Mouse (Mus musculus) T-helper 2 cell (primary cell): ENCODE results near the gene Il1r2.

ENCODE experiments used
- in situ Hi-C: fragments of 300-600 bp; cut with MboI, MseI; formaldehyde crosslinking; loops from one replicate; pipeline ENCODE4 v1.15.1; 2025; ENCODE audit warnings: high pct_unique_total_duplicates

The Il1r2 gene

GRCm38 (mm10) chr1:40059122-40059774 lies 14.6 kb upstream of the Il1r2 start:
- in situ Hi-C loops = no loop called here

- in situ Hi-C loops = loop anchor here (5.0 kb wide), 1 partner anchor 49 kb away; no protein-coding TSS in a partner anchor
These were observed 12.5 kb upstream of the Il1r2 start for GRCm38 (mm10) chr1:40061359-40061758.

GRCm38 (mm10) chr1:40063409-40063808 lies 10.5 kb upstream of the Il1r2 start:
- in situ Hi-C loops = loop anchor here (5.0 kb wide), 1 partner anchor 51 kb away; no protein-coding TSS in a partner anchor

DNA sequence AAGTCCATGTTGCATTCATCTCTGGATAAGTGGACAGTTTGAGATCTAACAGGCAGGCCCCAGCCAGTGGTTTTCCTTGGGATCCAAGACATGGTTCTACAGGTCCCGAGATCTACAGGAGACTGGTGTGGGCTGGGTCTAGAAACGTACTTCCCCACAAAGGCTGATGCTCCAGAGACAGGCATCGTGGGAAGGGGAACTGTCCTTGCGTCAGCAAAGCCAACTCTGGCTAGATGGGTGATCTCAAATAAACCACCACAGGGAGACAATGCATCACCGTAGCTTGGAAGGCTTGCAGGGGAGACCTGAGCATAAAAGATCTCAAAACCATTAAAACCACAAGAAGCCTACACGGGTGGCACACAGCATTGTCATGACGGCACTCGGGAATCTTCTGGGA lies 9.4 kb upstream of the Il1r2 start:
- in situ Hi-C loops = loop anchor here (5.0 kb wide), 1 partner anchor 52 kb away; no protein-coding TSS in a partner anchor

- in situ Hi-C loops = loop anchor here (5.0 kb wide), 1 partner anchor 40 kb away; no protein-coding TSS in a partner anchor
These were observed 1.3 kb upstream of the Il1r2 start for GRCm38 (mm10) chr1:40072558-40072957.

- in situ Hi-C loops = no loop called here
These were observed 3.4 kb downstream of the Il1r2 start for GRCm38 (mm10) chr1:40077328-40077727.

- in situ Hi-C loops = no loop called here
These were observed 7.2 kb downstream of the Il1r2 start for GRCm38 (mm10) chr1:40081041-40081440.

DNA sequence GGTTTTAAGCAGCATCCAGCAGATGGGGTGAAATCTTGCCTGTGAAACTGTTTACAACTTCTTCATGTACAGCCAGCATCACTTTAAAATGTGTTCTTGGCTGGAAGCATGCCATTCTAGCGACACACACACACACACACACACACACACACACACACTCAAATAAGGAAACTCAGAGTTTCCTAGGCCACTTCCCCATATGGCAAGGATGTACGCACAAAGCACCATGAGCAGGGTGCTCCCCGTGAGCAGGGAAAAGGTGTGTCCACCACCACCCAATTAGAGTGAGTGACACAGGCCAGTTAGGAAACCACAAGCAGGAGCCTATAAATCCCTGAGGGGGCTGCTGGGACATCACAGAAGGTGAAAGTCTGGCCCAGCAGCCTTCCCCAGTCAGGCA lies 10.5 kb downstream of the Il1r2 start:
- in situ Hi-C loops = no loop called here

- in situ Hi-C loops = no loop called here
These were observed 11.7 kb downstream of the Il1r2 start for GRCm38 (mm10) chr1:40085403-40086182.

DNA sequence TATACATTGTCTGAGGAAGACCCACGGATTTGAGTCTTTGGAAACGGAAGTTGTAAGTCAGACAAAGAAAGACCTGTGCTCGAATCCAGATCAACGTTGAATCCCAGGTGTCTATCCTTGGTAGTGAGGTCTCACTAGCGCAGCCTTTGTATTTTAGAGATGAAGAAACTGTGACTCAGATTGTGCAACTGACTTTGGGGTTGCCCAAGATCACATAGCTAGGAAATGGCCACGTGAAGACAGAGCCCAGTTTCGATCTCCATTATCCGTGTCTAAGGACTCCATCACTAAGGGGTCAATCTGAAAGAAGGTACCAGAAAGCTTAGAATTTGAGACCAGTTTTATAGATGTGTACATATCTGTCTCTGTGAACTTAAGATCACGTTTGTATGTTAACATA lies 17.3 kb downstream of the Il1r2 start:
- in situ Hi-C loops = loop anchor here (5.0 kb wide), 1 partner anchor 69 kb away; no protein-coding TSS in a partner anchor

DNA sequence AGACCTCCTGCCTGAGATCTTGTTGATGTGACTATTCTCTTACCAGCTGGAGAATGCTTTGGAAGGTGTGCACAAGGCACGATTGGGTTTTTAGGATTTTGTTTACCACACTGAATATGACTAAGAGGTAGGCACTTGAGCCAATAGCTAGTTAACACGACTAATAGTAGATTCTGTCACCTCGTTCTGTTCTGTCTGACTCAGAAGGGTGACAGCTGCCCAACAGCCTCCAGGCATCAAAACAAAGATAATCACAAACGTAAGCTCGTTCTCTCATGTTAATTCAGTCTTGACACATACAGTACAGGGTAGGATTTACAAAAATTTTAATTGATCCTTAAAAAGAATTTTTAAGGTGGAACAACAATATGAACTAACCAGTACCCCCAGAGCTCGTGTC lies 18.7 kb downstream of the Il1r2 start:
- in situ Hi-C loops = loop anchor here (5.0 kb wide), 1 partner anchor 70 kb away; no protein-coding TSS in a partner anchor

GRCm38 (mm10) chr1:40094601-40095304 lies 20.9 kb downstream of the Il1r2 start:
- in situ Hi-C loops = loop anchor here (5.0 kb wide), 1 partner anchor 72 kb away; no protein-coding TSS in a partner anchor

- in situ Hi-C loops = no loop called here
These were observed 21.7 kb downstream of the Il1r2 start for GRCm38 (mm10) chr1:40095585-40095984.

GRCm38 (mm10) chr1:40106306-40106705 lies 32.4 kb downstream of the Il1r2 start:
- in situ Hi-C loops = loop anchor here (5.0 kb wide), 1 partner anchor 266 kb away; no protein-coding TSS in a partner anchor

DNA sequence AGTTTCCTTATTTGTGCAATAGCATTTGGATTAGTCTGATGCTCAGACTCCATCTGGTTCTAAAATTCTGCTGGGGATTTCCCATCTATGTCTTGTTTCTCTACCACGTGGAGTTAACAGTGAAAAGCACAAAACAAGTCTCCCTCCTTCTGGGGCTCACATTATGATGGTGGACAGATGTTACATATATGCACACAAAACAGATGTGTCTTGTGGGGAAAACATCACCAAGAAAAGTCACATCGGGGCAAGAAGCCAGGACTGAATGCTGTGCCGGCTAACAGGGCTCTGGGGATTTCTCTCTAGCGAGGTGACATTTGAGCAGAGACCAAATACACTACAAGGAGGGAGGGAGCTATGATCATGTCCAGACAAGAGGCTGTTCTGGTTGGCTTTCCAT lies 32.8 kb downstream of the Il1r2 start:
- in situ Hi-C loops = loop anchor here (5.0 kb wide), 1 partner anchor 266 kb away; no protein-coding TSS in a partner anchor

DNA sequence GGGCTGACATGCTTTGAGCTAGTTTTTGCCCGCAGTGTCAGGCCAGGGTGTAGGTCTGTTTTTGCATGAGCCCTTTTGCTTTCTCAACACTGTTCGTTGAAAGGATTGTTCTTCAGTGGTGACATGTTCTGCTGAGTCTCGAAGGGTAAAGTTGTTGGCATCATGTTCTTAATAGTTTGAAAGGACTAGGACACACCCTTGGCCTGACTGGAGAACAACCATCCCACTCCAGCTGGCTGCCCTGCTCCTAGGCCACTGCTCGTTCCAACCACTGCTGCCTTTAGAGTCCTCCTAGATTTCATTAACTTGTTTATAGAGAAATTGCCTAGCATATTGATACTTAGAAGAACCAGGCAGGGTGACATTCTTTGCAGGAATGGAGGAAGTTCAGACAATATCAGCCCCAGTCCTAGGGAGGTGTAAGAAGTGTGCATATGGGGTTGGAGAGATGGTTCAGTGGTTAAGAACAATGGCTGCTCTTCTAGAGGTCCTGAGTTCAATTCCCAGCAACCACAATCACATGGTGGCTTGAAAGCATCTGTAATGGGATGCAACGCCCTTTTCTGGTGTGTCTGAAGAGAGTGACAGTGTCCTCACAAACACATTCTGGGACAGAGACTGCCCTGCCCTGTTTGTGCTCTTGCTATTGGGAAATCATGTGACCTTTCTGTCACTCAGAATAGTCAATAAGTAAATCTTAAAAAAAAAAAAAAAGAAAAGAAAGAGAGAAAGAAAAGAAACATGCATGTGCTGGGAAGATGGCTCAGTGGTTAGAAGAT lies 34.3 kb downstream of the Il1r2 start:
- in situ Hi-C loops = loop anchor here (5.0 kb wide), 1 partner anchor 264 kb away; no protein-coding TSS in a partner anchor

- in situ Hi-C loops = loop anchor here (5.0 to 10.0 kb wide), 2 partner anchors 263 to 435 kb away; no protein-coding TSS in a partner anchor
These were observed 35.9 kb downstream of the Il1r2 start for GRCm38 (mm10) chr1:40109736-40110135.

- in situ Hi-C loops = loop anchor here (10.0 kb wide), 1 partner anchor 430 kb away; no protein-coding TSS in a partner anchor
These were observed 41.4 kb downstream of the Il1r2 start for GRCm38 (mm10) chr1:40115271-40115670.

DNA sequence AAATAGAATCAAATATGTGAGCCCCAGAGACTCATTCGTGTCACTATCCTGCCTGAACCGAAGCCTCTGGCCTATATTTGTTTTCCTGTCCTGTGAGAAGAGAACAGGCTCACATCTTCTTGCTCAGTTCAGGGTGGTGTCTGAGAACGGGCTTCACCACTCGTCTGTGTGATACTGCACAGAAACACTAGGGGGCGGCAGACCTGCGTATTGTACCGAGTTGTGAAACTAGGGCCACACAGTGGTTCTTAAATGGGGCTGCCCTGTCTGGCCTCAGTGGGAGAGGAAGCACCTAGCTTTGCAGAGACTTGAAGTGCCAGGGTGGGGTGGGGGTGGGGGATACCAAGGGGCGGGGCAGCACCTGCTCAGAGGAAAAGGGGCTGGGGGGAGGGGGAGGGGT lies 42.5 kb downstream of the Il1r2 start:
- in situ Hi-C loops = loop anchor here (10.0 kb wide), 1 partner anchor 428 kb away; no protein-coding TSS in a partner anchor

- in situ Hi-C loops = loop anchor here (10.0 kb wide), 1 partner anchor 427 kb away; no protein-coding TSS in a partner anchor
These were observed 43.7 kb downstream of the Il1r2 start for GRCm38 (mm10) chr1:40117565-40117964.

GRCm38 (mm10) chr1:40124237-40124636 lies 50.4 kb downstream of the Il1r2 start:
- in situ Hi-C loops = no loop called here
